In the genomic region with DNA sequence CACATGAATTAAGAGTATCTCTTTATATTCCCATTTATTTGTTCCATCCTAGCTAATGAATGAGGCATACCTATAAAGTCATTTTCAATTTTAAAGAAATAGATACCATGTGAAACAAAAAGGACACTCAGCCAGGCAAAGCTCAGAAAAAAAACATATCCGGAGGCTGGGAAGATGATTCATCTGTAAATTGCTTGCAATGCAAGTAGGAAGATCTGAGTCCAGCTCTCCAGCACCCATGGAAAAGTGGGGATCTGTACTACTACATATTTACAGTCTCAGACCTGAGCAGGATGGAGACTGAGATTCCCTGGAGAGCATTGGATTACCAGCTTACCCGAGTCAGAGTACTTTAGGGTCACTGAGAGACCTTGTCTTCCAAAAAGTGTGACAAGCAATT, we compare ENCODE assay signal across 11 mouse cellular contexts.
"Had no signal": no experiment of that assay in that cellular context is flagged by ENCODE, and none has a peak within 500 bp of the region (broad histone marks: within the 10 kb centered on the region; RNA-seq: fewer than 3 reads in every experiment).

No protein-coding gene starts in this region.

- DNase-seq: gastrocnemius, postnatal 10 days; gastrocnemius, postnatal 25 days; heart, adult 18-20 months; heart, postnatal 10 days; heart, postnatal 4 days; kidney, adult 18-20 months; kidney, adult 8-10 months; kidney, postnatal 10 days; kidney, postnatal 25 days; kidney, postnatal 4 days; left cerebral cortex, postnatal 4 days had no signal
